Mouse (Mus musculus): ENCODE measurements around the gene Ap3b1.

DNA sequence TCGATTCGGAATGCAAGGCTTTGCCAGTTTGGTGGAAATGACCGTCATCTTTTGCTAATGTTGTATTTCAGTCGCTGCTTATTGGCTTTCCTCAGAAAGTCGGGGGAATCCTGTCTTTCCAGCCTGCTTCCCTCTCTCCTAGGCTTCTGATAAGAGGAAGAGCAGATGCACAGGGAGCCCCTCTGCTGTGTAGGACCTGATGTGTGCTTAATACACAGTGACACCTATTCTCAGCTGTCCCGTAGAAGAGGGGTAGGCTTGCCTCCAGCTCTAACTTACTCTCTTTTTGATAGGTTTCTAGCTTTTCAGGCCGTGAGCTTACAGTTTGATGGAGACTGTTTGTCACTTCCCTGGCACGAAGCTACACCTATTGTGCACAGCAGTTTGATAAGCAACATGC, 132.4 kb downstream of the Ap3b1 start:
- no peak for TF ChIP-seq CTCF (IDR thresholded peaks at IDR 0.05; ENCODE audit: borderline replicate concordance, extremely low read depth, insufficient read depth, insufficient read length)
- TF ChIP-seq POLR2A (IDR thresholded peaks at IDR 0.05; ENCODE audit: borderline replicate concordance, extremely low read depth, insufficient read depth, insufficient read length, poor library complexity, severe bottlenecking): no peak
